Mouse (Mus musculus): ENCODE results near the gene Ankrd65. TPM values are rescaled to one million over a fixed set of nuclear protein-coding genes. Genes with fewer than 3 reads are reported as not detected.

Ankrd65 gene
- 0.41 and 0.63 TPM in 2 replicates for polyA plus RNA-seq (2015; fragmentation: Nextera tagmentation; extraction: Ambion mirVana)

GRCm38 (mm10) chr4:155790021-155790489, at the start of gene Ankrd65:
Gene Ankrd65 (plus strand): TSS chr4:155790439.

GRCm38 (mm10) chr4:155760613-155761355, 29.5 kb upstream of the Ankrd65 start, which contains the start of gene Atad3a:
Gene Atad3a (minus strand): TSS chr4:155761093.

GRCm38 (mm10) chr4:155774280-155774754, 15.9 kb upstream of the Ankrd65 start, which contains the start of gene Vwa1:
Gene Vwa1 (minus strand): TSS chr4:155774698.

DNA sequence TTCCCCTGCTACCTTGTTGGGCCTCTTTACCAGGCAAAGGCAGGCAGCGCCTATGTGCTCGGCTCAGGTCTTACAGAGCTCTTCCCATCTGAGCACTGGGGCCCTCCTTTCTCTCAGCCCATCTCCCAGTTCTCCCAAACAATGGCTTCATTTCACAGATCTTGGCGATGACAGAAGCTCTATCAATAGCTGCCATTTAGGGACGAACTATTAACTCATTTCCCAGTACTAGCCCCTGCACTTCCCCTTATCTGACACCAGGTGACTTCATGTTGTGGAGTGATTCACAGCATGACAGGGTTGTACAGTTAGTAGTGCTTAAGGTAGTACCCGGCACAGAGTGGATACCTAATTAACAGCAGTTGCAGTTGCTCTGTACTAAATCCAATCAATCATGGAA, 4.4 kb upstream of the Ankrd65 start, which contains the start of gene Tmem88b:
Gene Tmem88b, minus strand, starts transcription at position 56 of the 400 bp plus-strand sequence.

GRCm38 (mm10) chr4:155802741-155803339, 12.6 kb downstream of the Ankrd65 start, which contains the start of gene Mrpl20:
Gene Mrpl20 (plus strand): TSS chr4:155802878.

DNA sequence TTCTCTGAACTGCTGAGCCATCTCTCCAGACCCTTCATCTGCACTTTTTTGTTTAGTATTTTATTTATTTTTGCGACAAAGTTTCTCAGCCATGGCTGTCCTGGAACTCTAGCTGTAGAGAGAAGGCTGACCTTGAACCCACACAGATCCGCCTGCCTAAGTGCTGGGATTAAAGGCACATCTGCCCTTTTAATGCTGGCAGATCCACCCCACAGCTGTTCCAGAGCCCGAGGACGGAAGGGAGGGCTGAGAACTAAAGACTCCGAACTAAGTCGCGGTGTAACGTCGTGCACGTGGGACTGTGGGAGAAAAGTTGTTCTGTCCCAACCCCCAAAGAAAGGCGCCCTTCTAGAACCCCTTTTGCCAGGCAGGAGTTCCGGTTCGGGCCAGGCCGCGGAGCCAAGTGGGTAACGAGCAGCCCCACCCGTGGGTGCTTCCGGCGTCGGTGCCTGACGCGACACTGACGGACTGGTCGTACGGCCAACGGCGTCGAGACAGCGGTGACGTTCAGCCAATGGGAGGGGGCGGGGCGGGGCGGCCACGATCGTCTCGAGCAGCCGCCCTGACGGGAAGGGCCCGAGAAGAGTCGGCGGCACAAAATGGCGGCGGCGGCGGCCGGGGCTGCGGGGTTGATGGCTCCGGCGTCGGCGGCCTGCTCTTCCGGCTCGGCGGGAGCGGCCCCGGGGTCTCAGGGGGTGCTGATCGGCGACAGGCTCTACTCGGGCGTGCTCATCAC, 21.9 kb downstream of the Ankrd65 start, which contains the start of gene Ccnl2:
Gene Ccnl2, plus strand, starts transcription at position 561 of the 736 bp plus-strand sequence.

DNA sequence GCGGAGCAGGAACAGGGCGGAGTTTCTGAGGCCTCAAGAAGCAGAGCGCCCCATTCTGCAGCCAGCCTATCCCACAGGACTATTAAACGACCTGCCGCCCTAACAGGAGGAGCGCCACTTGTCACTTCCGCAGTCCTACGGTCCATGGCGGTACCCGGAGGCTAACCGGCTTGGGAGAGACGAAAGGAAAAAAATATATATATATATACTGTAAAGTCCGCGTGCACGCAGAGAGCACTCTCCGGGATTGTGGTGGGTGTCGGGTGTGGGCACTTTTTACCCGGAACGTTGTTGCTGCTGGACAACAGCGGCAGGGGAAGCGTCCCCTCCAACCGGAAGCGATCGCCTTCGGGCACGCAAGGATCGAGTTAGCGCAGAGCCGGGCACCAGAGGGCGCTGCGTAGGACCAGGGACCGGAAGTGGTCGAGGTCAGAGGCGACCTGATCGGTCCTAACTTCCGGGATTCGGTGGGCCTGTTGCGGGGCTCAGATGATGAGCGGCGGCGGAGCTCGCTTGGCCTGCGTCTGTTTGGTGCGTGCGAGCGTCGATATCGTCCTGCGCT, 41.0 kb downstream of the Ankrd65 start, which contains the start of gene Aurkaip1:
Gene Aurkaip1, plus strand, starts transcription at position 68 of the 562 bp plus-strand sequence.

GRCm38 (mm10) chr4:155839483-155839910, 49.3 kb downstream of the Ankrd65 start, which contains the start of gene Mxra8:
Gene Mxra8 (plus strand): TSS chr4:155839680.

GRCm38 (mm10) chr4:155846871-155847578, 56.8 kb downstream of the Ankrd65 start, which contains the start of gene Dvl1:
Gene Dvl1 (plus strand): TSS chr4:155847402.

Other genes with a start within 250 kb of the Ankrd65 start
- 48.0 and 55.7 TPM in 2 replicates for gene Nadk, start 228.1 kb upstream of the Ankrd65 start, polyA plus RNA-seq (2015; fragmentation: Nextera tagmentation; extraction: Ambion mirVana)
- 7.6 and 7.7 TPM in 2 replicates for gene Slc35e2, start 189.0 kb upstream of the Ankrd65 start, polyA plus RNA-seq (2015; fragmentation: Nextera tagmentation; extraction: Ambion mirVana)
- gene Cdk11b, start 165.6 kb upstream of the Ankrd65 start, polyA plus RNA-seq (2015; fragmentation: Nextera tagmentation; extraction: Ambion mirVana): 54.0 and 56.7 TPM in 2 replicates
- gene Gm10563, start 145.0 kb upstream of the Ankrd65 start, polyA plus RNA-seq (2015; fragmentation: Nextera tagmentation; extraction: Ambion mirVana): not detected in 2 replicates
- 56.8 and 75.1 TPM in 2 replicates for gene Mmp23, start 137.1 kb upstream of the Ankrd65 start, polyA plus RNA-seq (2015; fragmentation: Nextera tagmentation; extraction: Ambion mirVana)
- 7.3 and 10.4 TPM in 2 replicates for gene Mib2, start 121.2 kb upstream of the Ankrd65 start, polyA plus RNA-seq (2015; fragmentation: Nextera tagmentation; extraction: Ambion mirVana)
- gene Fndc10, start 96.1 kb upstream of the Ankrd65 start, polyA plus RNA-seq (2015; fragmentation: Nextera tagmentation; extraction: Ambion mirVana): 2.0 and 3.1 TPM in 2 replicates
- 82.9 and 89.4 TPM in 2 replicates for gene Ssu72, start 85.6 kb upstream of the Ankrd65 start, polyA plus RNA-seq (2015; fragmentation: Nextera tagmentation; extraction: Ambion mirVana)
- gene Tmem240, start 55.6 kb upstream of the Ankrd65 start, polyA plus RNA-seq (2015; fragmentation: Nextera tagmentation; extraction: Ambion mirVana): 0.31 and 0.65 TPM in 2 replicates
- 45.9 and 48.6 TPM in 2 replicates for gene Atad3a, start 29.3 kb upstream of the Ankrd65 start, polyA plus RNA-seq (2015; fragmentation: Nextera tagmentation; extraction: Ambion mirVana)
- 7.7 and 9.2 TPM in 2 replicates for gene Vwa1, start 15.7 kb upstream of the Ankrd65 start, polyA plus RNA-seq (2015; fragmentation: Nextera tagmentation; extraction: Ambion mirVana)
- 0.05 TPM in 2 replicates for gene Tmem88b, start 4.6 kb upstream of the Ankrd65 start, polyA plus RNA-seq (2015; fragmentation: Nextera tagmentation; extraction: Ambion mirVana)
- 202 and 239 TPM in 2 replicates for gene Mrpl20, start 12.4 kb downstream of the Ankrd65 start, polyA plus RNA-seq (2015; fragmentation: Nextera tagmentation; extraction: Ambion mirVana)
- gene Ccnl2, start 22.1 kb downstream of the Ankrd65 start, polyA plus RNA-seq (2015; fragmentation: Nextera tagmentation; extraction: Ambion mirVana): 89.4 and 98.1 TPM in 2 replicates
- 120 and 131 TPM in 2 replicates for gene Aurkaip1, start 40.8 kb downstream of the Ankrd65 start, polyA plus RNA-seq (2015; fragmentation: Nextera tagmentation; extraction: Ambion mirVana)
- 46.8 and 65.4 TPM in 2 replicates for gene Mxra8, start 49.2 kb downstream of the Ankrd65 start, polyA plus RNA-seq (2015; fragmentation: Nextera tagmentation; extraction: Ambion mirVana)
- gene Dvl1, start 57.0 kb downstream of the Ankrd65 start, polyA plus RNA-seq (2015; fragmentation: Nextera tagmentation; extraction: Ambion mirVana): 4.9 and 5.7 TPM in 2 replicates
- 0.14 and 0.18 TPM in 2 replicates for gene Tas1r3, start 72.9 kb downstream of the Ankrd65 start, polyA plus RNA-seq (2015; fragmentation: Nextera tagmentation; extraction: Ambion mirVana)
- gene Cptp, start 79.0 kb downstream of the Ankrd65 start, polyA plus RNA-seq (2015; fragmentation: Nextera tagmentation; extraction: Ambion mirVana): 7.5 and 8.4 TPM in 2 replicates
- 31.6 and 32.7 TPM in 2 replicates for gene Ints11, start 79.1 kb downstream of the Ankrd65 start, polyA plus RNA-seq (2015; fragmentation: Nextera tagmentation; extraction: Ambion mirVana)
- gene Pusl1, start 101.3 kb downstream of the Ankrd65 start, polyA plus RNA-seq (2015; fragmentation: Nextera tagmentation; extraction: Ambion mirVana): 26.0 and 27.2 TPM in 2 replicates
- gene Acap3, start 101.4 kb downstream of the Ankrd65 start, polyA plus RNA-seq (2015; fragmentation: Nextera tagmentation; extraction: Ambion mirVana): 8.0 and 10.8 TPM in 2 replicates
- gene Ube2j2, start 153.4 kb downstream of the Ankrd65 start, polyA plus RNA-seq (2015; fragmentation: Nextera tagmentation; extraction: Ambion mirVana): 73.1 and 76.2 TPM in 2 replicates
- 205 and 213 TPM in 2 replicates for gene C1qtnf12, start 171.9 kb downstream of the Ankrd65 start, polyA plus RNA-seq (2015; fragmentation: Nextera tagmentation; extraction: Ambion mirVana)
- 6.3 and 6.5 TPM in 2 replicates for gene B3galt6, start 202.2 kb downstream of the Ankrd65 start, polyA plus RNA-seq (2015; fragmentation: Nextera tagmentation; extraction: Ambion mirVana)
- gene Sdf4, start 202.4 kb downstream of the Ankrd65 start, polyA plus RNA-seq (2015; fragmentation: Nextera tagmentation; extraction: Ambion mirVana): 104 and 111 TPM in 2 replicates
- gene Tnfrsf4, start 223.4 kb downstream of the Ankrd65 start, polyA plus RNA-seq (2015; fragmentation: Nextera tagmentation; extraction: Ambion mirVana): 1.2 and 1.3 TPM in 2 replicates
- 1.2 and 2.7 TPM in 2 replicates for gene Tnfrsf18, start 235.7 kb downstream of the Ankrd65 start, polyA plus RNA-seq (2015; fragmentation: Nextera tagmentation; extraction: Ambion mirVana)